18 mouse cellular contexts compared by ENCODE assay signal in genomic region chr11:64752816-64753215, GRCm38 (mm10).
A peak's percentile ranks its signal among the peaks of the same experiment; 100 is the strongest.
DNase-seq lines count a peak whose midpoint lies in the region; ATAC-seq lines count a peak whose summit lies in the region.
"Had no signal": no experiment of that assay in that cellular context is flagged by ENCODE, and none has a peak within 500 bp of the region (broad histone marks: within the 10 kb centered on the region; RNA-seq: fewer than 3 reads in every experiment).

No protein-coding gene starts in this region.

- H3K4me2 ChIP-seq in midbrain, embryonic 12.5 days (replicated peaks), result peak overlapping the region; percentile 9; the same call in 1 of the 2 replicates
- no peak overlapping the region; the same call in 1 of the 2 replicates for H3K4me2 ChIP-seq in midbrain, embryonic 13.5 days (replicated peaks)
- H3K4me2 ChIP-seq: embryonic facial prominence, embryonic 12.5 days; limb, embryonic 15.5 days had no signal

- no peak overlapping the region for H3K4me3 ChIP-seq in midbrain, embryonic 12.5 days
- H3K4me3 ChIP-seq in midbrain, embryonic 13.5 days (replicated peaks), result no peak overlapping the region
- H3K4me3 ChIP-seq: embryonic facial prominence, embryonic 12.5 days; limb, embryonic 15.5 days had no signal

- WGBS in midbrain, embryonic 12.5 days, result 19% methylated on average over 7 of the region's 7 CpGs
- WGBS in midbrain, embryonic 13.5 days, result 20% methylated on average over 7 of the region's 7 CpGs

- no peaks in the 10 kb centered on the region for H3K27me3 ChIP-seq in midbrain, embryonic 12.5 days
- H3K27me3 ChIP-seq in midbrain, embryonic 13.5 days, result no peaks in the 10 kb centered on the region
- H3K27me3 ChIP-seq: embryonic facial prominence, embryonic 12.5 days; limb, embryonic 15.5 days had no signal

- H3K9ac ChIP-seq in midbrain, embryonic 12.5 days (replicated peaks), result no peak overlapping the region
- no peak overlapping the region for H3K9ac ChIP-seq in midbrain, embryonic 13.5 days (replicated peaks)
- H3K9ac ChIP-seq: embryonic facial prominence, embryonic 12.5 days; limb, embryonic 15.5 days had no signal

- peak; percentile 2 for DNase-seq in cerebellum, adult 9-11 months
- DNase-seq in cerebellum, adult 18-20 months, result no peak
- peak; percentile 6 to 10 for DNase-seq in frontal cortex, postnatal 36 days (ENCODE audit: low spot score in 2 of 2)
- DNase-seq in frontal cortex, postnatal 25 days (ENCODE audit: low spot score in 2 of 2), result no peak
- peak; percentile 9 to 16 for DNase-seq in cerebellum, postnatal 36 days
- no peak for DNase-seq in adrenal gland, postnatal 36 days
- DNase-seq: adrenal gland, postnatal 25 days; gastrocnemius, postnatal 10 days; kidney, adult 9 months; kidney, postnatal 4 days; layer of hippocampus, postnatal 36 days; lung, adult 18-20 months; lung, postnatal 4 days had no signal

- ATAC-seq in midbrain, embryonic 12.5 days (ENCODE audit: low FRiP score, low read depth), result no peak
- ATAC-seq in midbrain, embryonic 13.5 days, result no peak
- ATAC-seq: activated CD4-positive, CD25-positive, alpha-beta regulatory T cell, adult 4 months had no signal

- H3K36me3 ChIP-seq in midbrain, embryonic 12.5 days, result no peaks in the 10 kb centered on the region
- H3K36me3 ChIP-seq in midbrain, embryonic 13.5 days, result no peaks in the 10 kb centered on the region
- H3K36me3 ChIP-seq: embryonic facial prominence, embryonic 12.5 days; limb, embryonic 15.5 days had no signal

- H3K27ac ChIP-seq in midbrain, embryonic 12.5 days (replicated peaks), result no peak overlapping the region
- H3K27ac ChIP-seq in midbrain, embryonic 13.5 days, result no peak overlapping the region
- H3K27ac ChIP-seq: embryonic facial prominence, embryonic 12.5 days; limb, embryonic 15.5 days had no signal

- no peaks in the 10 kb centered on the region for H3K9me3 ChIP-seq in midbrain, embryonic 12.5 days
- H3K9me3 ChIP-seq in midbrain, embryonic 13.5 days, result no peaks in the 10 kb centered on the region
- H3K9me3 ChIP-seq: embryonic facial prominence, embryonic 12.5 days; limb, embryonic 15.5 days had no signal

- peaks cover 12% of the 10 kb centered on the region; the same call in 1 of the 2 replicates for H3K4me1 ChIP-seq in midbrain, embryonic 12.5 days
- H3K4me1 ChIP-seq in midbrain, embryonic 13.5 days (replicated peaks), result peaks cover 17% of the 10 kb centered on the region

Comparison
In these comparisons a context has a peak if more than half of its experiments do, and no peak if none do; other contexts are left out.
1. DNase-seq: peak in cerebellum, adult 9-11 months (single experiment), frontal cortex, postnatal 36 days (2 of 2) and cerebellum, postnatal 36 days (2 of 2); none in cerebellum, adult 18-20 months (0 of 2), frontal cortex, postnatal 25 days (0 of 2) and adrenal gland, postnatal 36 days (0 of 2).